Mouse (Mus musculus) brain, adult 2 months (tissue): ENCODE measurements around the gene Dpp6.

Experiments used
- DNase-seq: peaks from one replicate; pipeline ENCODE4 v3.0.0; 2011; ENCODE audit warnings: low read depth, low spot score

The Dpp6 gene

GRCm38 (mm10) chr5:27056436-27056835 is 239.4 kb downstream of the Dpp6 start:
- DNase-seq, result no peak

- no peak for DNase-seq
These were observed 243.1 kb downstream of the Dpp6 start for GRCm38 (mm10) chr5:27060114-27060513.

DNA sequence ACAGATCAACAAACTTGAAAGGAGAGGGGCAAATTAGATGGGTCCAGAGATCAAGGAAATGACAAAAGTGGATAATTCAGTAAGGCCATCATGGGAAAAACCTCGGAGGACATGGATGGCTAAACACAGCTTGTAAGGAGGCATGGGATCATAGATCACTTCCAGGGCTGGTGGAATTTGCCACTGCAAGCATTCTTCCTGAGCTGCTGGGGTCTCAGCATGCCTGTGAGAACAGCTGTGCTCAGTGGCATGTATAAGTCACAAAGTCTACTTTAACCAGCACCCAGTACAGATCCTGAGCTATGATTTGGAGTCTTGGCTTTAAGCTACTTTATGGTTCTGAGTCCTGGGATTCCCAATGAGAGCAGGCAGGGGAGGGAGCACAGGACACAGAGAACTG is 246.9 kb downstream of the Dpp6 start:
- DNase-seq, result no peak

DNA sequence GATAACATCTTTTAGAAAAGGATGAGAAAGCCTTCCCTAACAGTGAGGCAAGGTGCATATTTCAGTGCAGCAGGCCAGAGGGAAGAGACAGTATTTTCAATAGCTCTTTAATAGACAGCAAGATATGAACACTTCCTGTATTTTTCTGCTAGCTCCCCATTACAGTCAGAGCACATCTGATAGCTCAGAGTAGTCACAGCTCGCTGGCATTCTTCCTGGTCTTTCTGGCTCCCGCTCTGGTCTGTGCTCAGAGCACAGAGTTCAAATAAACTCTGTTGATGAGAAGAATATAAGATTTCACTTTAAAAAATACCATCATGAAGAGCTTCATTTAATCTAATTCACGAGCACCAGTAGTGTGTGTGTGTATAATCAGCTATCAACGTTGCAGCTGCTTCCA is 249.8 kb downstream of the Dpp6 start:
- DNase-seq, result peak; percentile 77

DNA sequence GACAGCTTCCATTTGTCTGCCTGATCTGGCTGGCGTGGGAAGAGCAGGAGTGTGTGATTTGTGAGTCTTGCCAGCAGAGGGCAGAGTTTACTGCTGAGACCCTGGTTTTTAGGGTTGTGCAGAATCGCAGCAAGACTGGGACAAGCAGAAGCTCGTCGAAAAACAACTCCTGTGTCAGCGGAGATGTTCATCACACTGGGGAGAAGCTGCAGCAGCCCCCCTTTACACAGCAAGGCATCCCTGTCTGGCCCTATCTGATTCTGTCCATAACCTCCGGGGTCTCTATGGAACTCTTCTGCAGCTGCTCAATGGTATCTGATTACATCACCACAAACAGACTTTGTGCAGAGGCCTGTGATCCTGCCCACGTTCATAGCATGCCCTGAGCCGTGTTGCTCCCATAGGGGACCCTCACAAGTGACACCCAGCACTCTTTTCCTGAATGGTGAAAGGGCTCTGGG is 258.2 kb downstream of the Dpp6 start:
- peak; percentile 94 for DNase-seq

GRCm38 (mm10) chr5:27076046-27076445 is 259.0 kb downstream of the Dpp6 start:
- peak; percentile 70 for DNase-seq

DNA sequence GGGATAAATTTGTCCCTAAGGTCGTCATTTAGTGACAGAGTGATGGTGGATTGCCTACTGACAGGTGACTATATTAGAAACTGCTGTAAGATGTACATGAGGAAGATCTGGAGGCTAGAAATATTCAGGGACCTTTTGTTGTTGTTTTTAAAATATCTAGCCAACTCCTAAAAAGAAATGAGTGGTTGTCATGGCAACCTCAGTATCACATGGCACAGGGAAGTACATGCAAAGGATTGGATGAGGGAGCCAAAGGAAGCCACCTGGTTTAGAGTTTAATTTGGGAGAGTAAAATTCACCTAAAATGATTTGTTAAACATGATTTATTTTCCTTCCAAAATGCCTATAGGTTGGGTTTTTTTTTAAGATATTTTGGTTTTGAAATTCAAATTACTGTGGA is 260.8 kb downstream of the Dpp6 start:
- peak; percentile 78 for DNase-seq

- peak; percentile 68 for DNase-seq
These were observed 264.3 kb downstream of the Dpp6 start for GRCm38 (mm10) chr5:27081275-27081674.

DNA sequence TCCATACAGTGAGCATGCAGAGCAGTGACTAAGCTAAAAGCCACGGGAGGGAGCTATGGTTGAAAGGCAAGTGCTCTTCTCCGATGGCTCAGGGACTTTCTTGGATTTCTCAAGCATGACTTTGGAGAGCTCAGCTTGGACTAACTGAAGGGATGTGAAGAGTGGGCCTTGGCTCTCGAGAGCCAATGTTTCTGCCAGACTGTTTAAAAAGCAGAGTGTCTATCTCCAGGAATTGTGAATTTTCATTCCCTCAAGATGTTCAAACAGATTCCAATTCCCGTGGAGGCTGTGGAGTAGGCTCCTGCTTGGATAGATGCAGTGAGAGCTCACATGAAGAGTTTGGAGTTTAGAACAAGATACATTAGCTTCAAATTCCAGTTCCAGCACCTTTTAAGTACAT is 266.8 kb downstream of the Dpp6 start:
- peak; percentile 57 for DNase-seq

DNA sequence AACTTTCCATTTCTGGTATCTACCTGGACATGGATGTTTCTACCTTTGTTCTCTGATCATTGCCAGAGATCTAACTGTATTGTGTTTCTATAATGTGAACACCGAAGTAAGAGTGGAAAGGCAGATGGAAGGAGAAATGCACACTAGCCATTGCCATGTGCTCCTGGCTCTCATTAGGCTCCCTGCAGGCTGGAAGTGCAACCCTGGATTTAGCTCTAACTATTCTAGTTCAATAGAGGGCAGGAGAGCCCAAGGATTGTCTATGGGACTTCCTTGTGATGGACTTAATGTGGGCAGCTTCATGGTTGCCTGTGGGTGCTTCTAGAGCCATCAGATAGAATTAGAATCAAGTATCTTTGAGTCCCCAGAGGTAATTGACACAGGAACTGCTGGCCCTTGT is 291.2 kb downstream of the Dpp6 start:
- DNase-seq, result peak; percentile 87

- no peak for DNase-seq
These were observed 305.5 kb downstream of the Dpp6 start for GRCm38 (mm10) chr5:27122479-27122878.

GRCm38 (mm10) chr5:27122944-27123343 is 305.9 kb downstream of the Dpp6 start:
- DNase-seq, result peak; percentile 89

DNA sequence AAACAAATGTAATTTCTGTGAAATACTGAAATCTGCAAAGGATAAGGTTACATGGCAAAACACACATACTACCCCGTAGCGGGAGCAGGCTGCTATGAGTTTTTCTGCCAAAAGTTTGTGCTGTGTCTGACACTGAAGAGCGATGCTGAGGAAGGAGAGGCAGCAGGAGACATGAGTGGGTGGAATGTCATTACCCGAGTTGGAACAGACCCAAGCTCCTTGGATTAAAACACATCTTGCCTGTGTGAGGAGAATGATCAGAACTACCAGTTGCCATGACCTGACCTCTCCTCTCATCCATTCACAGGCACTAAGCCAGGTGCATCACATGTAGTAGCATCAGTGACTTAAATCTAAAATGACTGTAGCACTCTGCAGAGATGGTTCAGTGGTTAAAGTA is 309.0 kb downstream of the Dpp6 start:
- DNase-seq, result peak; percentile 93

GRCm38 (mm10) chr5:27133196-27133595 is 316.2 kb downstream of the Dpp6 start:
- DNase-seq, result peak; percentile 88

- peak; percentile 80 for DNase-seq
These were observed 317.5 kb downstream of the Dpp6 start for GRCm38 (mm10) chr5:27134436-27135005.

GRCm38 (mm10) chr5:27147397-27147945 is 330.5 kb downstream of the Dpp6 start:
- no peak for DNase-seq

GRCm38 (mm10) chr5:27151017-27151416 is 334.0 kb downstream of the Dpp6 start:
- DNase-seq, result peak; percentile 82

DNA sequence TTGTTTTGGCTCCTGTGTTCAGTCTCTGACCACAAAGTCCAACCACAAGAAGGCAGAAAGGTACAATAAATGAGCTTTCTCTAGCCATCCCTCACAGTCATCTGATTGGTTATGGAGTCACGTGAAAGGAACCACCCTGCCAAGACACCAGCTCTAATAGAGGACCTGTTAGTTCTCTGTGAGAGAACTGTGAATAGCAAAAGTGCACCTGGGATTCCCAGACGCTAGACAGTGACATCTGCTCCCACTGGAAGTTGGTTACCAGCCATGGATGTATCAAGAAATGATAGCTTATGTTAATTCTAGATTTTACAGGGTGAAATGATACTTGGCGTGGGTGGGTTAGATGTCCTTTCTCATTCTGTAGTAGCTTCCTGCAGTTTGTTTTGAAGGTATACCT is 338.7 kb downstream of the Dpp6 start:
- peak; percentile 69 for DNase-seq

DNA sequence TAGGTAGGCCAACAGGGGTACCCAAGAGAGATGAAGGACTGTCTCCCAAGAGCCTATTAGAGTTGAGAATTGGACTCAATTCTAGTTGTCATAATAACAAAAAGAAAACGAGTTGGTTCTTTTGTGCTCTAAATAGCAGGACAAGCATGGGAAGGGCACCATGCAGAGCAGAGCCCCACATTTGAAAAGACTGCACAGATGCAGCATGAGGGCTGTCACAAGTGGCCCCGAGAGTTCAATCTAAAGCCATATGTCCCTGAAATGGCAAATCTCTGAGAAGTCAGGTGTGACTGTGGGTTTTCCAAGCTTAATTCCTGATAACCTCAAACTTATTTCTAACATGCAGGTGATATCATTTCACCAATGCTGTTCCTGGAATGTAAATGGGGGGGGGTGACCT is 339.4 kb downstream of the Dpp6 start:
- DNase-seq, result peak; percentile 83

- peak; percentile 65 for DNase-seq
These were observed 344.2 kb downstream of the Dpp6 start for GRCm38 (mm10) chr5:27161122-27161645.

DNA sequence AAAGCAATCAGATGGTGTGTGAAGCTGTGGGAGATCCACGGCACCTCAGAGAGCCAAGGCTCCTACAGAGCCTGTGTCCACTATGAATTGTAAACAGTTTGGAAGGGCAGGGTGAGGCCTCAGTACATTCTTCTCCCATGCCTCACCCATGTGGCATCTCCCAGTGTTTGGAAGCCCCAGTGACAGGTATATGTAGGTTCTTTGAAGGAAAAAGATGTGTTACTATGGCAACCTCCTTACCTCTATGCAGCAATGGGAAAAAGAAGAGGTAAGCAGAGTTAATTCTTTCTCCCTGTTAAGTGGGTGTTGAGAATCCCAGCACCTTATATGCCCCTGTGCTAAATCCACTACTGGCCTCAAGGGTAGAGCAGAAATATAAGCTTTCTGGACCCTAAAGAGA is 351.5 kb downstream of the Dpp6 start:
- no peak for DNase-seq

- no peak for DNase-seq
These were observed 368.0 kb downstream of the Dpp6 start for GRCm38 (mm10) chr5:27184963-27185362.

GRCm38 (mm10) chr5:27191242-27191969 is 374.4 kb downstream of the Dpp6 start:
- peak; percentile 49 for DNase-seq
